Mouse (Mus musculus) heart, postnatal 36 days (tissue): ENCODE data around the gene Timm8b. TPM values are rescaled to one million over a fixed set of nuclear protein-coding genes. Genes with fewer than 3 reads are reported as not detected.

Experiments
- DNase-seq, 2 experiments: peaks; one replicate each; pipeline ENCODE4 v3.0.0; 2021 to 2022
- intact Hi-C: fragments of 180-260 bp; cut with DNase I; formaldehyde crosslinking; loops from one replicate; pipeline ENCODE4 v1.15.1; 2025
- total RNA-seq, 2 experiments: library from RNA; stranded (reverse); gene quantifications; 2 replicates each; pipeline ENCODE4 v1.2.3; 2021

Gene Timm8b
- total RNA-seq, result 100 to 1,000 TPM; 271 to 284 TPM

- DNase-seq, result peak; percentile 91 to 92
- intact Hi-C loops, result loop anchor here (2.0 to 5.0 kb wide), 3 partner anchors 13 to 141 kb away; partner anchors contain the start of genes Dlat, Nkapd1 and Pih1d2
These were observed at the start of gene Timm8b, which contains the start of gene Sdhd for GRCm38 (mm10) chr9:50603189-50603997. Timm8b (plus strand) TSS chr9:50603910. Sdhd (minus strand) TSS chr9:50603812.

- intact Hi-C loops, result no loop called here
- DNase-seq, result peak; percentile 18 to 22
These were observed 49.2 kb upstream of the Timm8b start, which contains the start of gene Il18 for GRCm38 (mm10) chr9:50554241-50555093. Il18 (plus strand) TSS chr9:50554827.

- intact Hi-C loops, result no loop called here
- DNase-seq, result no peak
These were observed 48.6 kb upstream of the Timm8b start, which contains the start of gene Bco2 for GRCm38 (mm10) chr9:50555094-50555446. Bco2 (minus strand) TSS chr9:50555181.

GRCm38 (mm10) chr9:50561145-50561917 lies 42.4 kb upstream of the Timm8b start, which contains the start of gene Tex12:
Tex12 (minus strand) TSS chr9:50561325.
- intact Hi-C loops, result no loop called here

GRCm38 (mm10) chr9:50561918-50562360 lies 41.8 kb upstream of the Timm8b start:
- DNase-seq, result no peak
- intact Hi-C loops, result no loop called here

More at GRCm38 (mm10) chr9:50561145-50561917, 42.4 kb upstream of the Timm8b start, which contains the start of gene Tex12:
- DNase-seq, result no peak

- DNase-seq, result no peak
- intact Hi-C loops, result no loop called here
These were observed 38.5 kb upstream of the Timm8b start for GRCm38 (mm10) chr9:50565173-50565572.

- intact Hi-C loops, result no loop called here
- no peak for DNase-seq
These were observed 37.8 kb upstream of the Timm8b start for GRCm38 (mm10) chr9:50565940-50566339.

- DNase-seq, result no peak
- intact Hi-C loops, result no loop called here
These were observed 36.3 kb upstream of the Timm8b start for GRCm38 (mm10) chr9:50567372-50567771.

GRCm38 (mm10) chr9:50567881-50568280 lies 35.8 kb upstream of the Timm8b start:
- intact Hi-C loops, result no loop called here
- no peak for DNase-seq

- no peak for DNase-seq
- intact Hi-C loops, result no loop called here
These were observed 33.8 kb upstream of the Timm8b start for GRCm38 (mm10) chr9:50569599-50570525.

- no peak for DNase-seq
- intact Hi-C loops, result no loop called here
These were observed 23.3 kb upstream of the Timm8b start for GRCm38 (mm10) chr9:50580370-50580769.

- intact Hi-C loops, result no loop called here
- DNase-seq, result no peak
These were observed 18.4 kb upstream of the Timm8b start for GRCm38 (mm10) chr9:50585145-50585818.

- intact Hi-C loops, result no loop called here
- DNase-seq, result no peak
These were observed 16.8 kb upstream of the Timm8b start for GRCm38 (mm10) chr9:50586955-50587354.

GRCm38 (mm10) chr9:50590856-50591518 lies 12.7 kb upstream of the Timm8b start:
- no peak for DNase-seq
- intact Hi-C loops, result no loop called here

- DNase-seq, result no peak
- intact Hi-C loops, result no loop called here
These were observed 10.8 kb upstream of the Timm8b start for GRCm38 (mm10) chr9:50592955-50593354.

- intact Hi-C loops, result no loop called here
- DNase-seq, result peak in 1 of 2 experiments; percentile 26
These were observed 10.2 kb upstream of the Timm8b start for GRCm38 (mm10) chr9:50593544-50593943.

- DNase-seq, result no peak
- intact Hi-C loops, result no loop called here
These were observed 8.8 kb upstream of the Timm8b start for GRCm38 (mm10) chr9:50594794-50595417.

- no peak for DNase-seq
- intact Hi-C loops, result no loop called here
These were observed 6.7 kb upstream of the Timm8b start for GRCm38 (mm10) chr9:50596973-50597372.
